Mouse (Mus musculus) gastrocnemius, postnatal 4 days (tissue): ENCODE measurements around the gene Cacna1f. TPM values are rescaled to one million over a fixed set of nuclear protein-coding genes. Genes with fewer than 3 reads are reported as not detected.
A peak's percentile ranks its signal among the peaks of the same experiment; 100 is the strongest.

Source experiments
- DNase-seq, 2 experiments: peaks; one replicate each; pipeline ENCODE4 v3.0.0; 2021 to 2022; ENCODE audit warnings: low spot score in 2 of 2, mixed read lengths in 2 of 2
- total RNA-seq, 2 experiments: library from RNA; stranded (reverse); gene quantifications; 2 replicates each; pipeline ENCODE4 v1.2.3; 2021

Gene Cacna1f
- total RNA-seq, 2 experiments from 2014 or later = not detected

GRCm38 (mm10) chrX:7673578-7674281, 66.8 kb downstream of the Cacna1f start:
- no peak for DNase-seq

GRCm38 (mm10) chrX:7674284-7675000, 67.6 kb downstream of the Cacna1f start:
- DNase-seq = no peak

GRCm38 (mm10) chrX:7675001-7675380, 68.1 kb downstream of the Cacna1f start:
- no peak for DNase-seq

GRCm38 (mm10) chrX:7678986-7679385, 72.1 kb downstream of the Cacna1f start:
- no peak for DNase-seq

DNA sequence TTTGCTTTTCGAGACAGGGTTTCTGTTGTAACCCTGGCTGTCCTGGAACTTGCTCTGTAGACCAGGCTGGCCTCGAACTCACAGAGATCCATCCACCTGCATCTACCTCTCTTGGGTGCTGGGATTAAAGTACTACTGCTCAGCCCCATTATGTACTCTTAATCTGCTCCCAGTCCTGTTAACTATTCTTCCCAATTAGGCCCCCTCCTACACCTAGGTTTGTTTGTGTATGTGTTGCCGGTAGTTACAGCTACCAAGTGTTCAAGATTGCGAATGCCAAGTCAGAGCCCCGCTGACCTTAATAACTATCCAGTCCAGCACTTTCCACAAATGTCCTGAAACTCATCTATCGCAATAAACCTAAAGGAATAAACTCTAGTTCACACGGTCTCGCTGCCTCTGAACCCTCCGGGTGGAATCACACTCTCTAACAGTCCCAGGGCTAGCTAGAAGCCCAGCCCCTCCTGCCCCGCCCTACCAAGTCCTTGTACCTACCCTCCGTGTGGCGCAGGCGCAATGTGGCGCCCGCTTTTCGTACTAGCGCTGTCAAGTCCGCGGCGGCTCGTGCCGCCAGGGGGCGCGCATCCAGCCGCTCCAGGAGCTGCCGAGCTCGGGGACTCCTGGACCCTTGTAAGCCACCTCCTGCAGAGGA, 72.6 kb downstream of the Cacna1f start:
- DNase-seq = peak; percentile 76 to 87

- no peak for DNase-seq
These were observed 73.2 kb downstream of the Cacna1f start for GRCm38 (mm10) chrX:7680057-7680412.

GRCm38 (mm10) chrX:7680864-7681263, 74.0 kb downstream of the Cacna1f start, which contains the start of gene Magix:
TSS of gene Magix (minus strand) at chrX:7681251.
- no peak for DNase-seq

Other genes starting within 250 kb of the Cacna1f start
- gene Usp27x, start 231.3 kb upstream of the Cacna1f start, total RNA-seq = 1 to 10 TPM; 1.5 to 1.6 TPM
- gene Foxp3, start 33.4 kb upstream of the Cacna1f start, total RNA-seq = under 1 TPM in 1 of 2 experiments, not detected in 1; 0.15 TPM
- 1 to 10 TPM; 2.6 to 3.4 TPM for gene Ppp1r3f, start 32.8 kb upstream of the Cacna1f start, total RNA-seq
- 10 to 100 TPM; 13.8 to 15.0 TPM for gene Ccdc22, start 1.6 kb upstream of the Cacna1f start, total RNA-seq
- under 1 TPM; 0.83 to 0.98 TPM for gene Syp, start 31.4 kb downstream of the Cacna1f start, total RNA-seq
- 1 to 10 TPM; 8.9 to 9.5 TPM for gene Prickle3, start 50.2 kb downstream of the Cacna1f start, total RNA-seq
- 100 to 1,000 TPM in 1 of 2 experiments, 10 to 100 TPM in 1; 82.9 to 104 TPM for gene Plp2, start 64.3 kb downstream of the Cacna1f start, total RNA-seq
- 1 to 10 TPM; 1.3 to 1.8 TPM for gene Magix, start 74.2 kb downstream of the Cacna1f start, total RNA-seq
- gene Gpkow, start 90.0 kb downstream of the Cacna1f start, total RNA-seq = 10 to 100 TPM; 22.6 to 26.6 TPM
- gene Wdr45, start 107.2 kb downstream of the Cacna1f start, total RNA-seq = 10 to 100 TPM; 25.6 to 30.7 TPM
- not detected for gene Gm45208, start 115.2 kb downstream of the Cacna1f start, total RNA-seq
- gene Praf2, start 121.4 kb downstream of the Cacna1f start, total RNA-seq = 10 to 100 TPM; 18.5 to 18.7 TPM
- 1 to 10 TPM; 2.7 to 4.0 TPM for gene Ccdc120, start 143.8 kb downstream of the Cacna1f start, total RNA-seq
- 10 to 100 TPM; 16.9 to 19.4 TPM for gene Tfe3, start 155.5 kb downstream of the Cacna1f start, total RNA-seq
- gene Gripap1, start 182.7 kb downstream of the Cacna1f start, total RNA-seq = 10 to 100 TPM; 24.7 to 34.9 TPM
- gene Kcnd1, start 215.2 kb downstream of the Cacna1f start, total RNA-seq = 1 to 10 TPM; 1.3 to 1.5 TPM
- 10 to 100 TPM; 36.5 to 37.6 TPM for gene Otud5, start 234.3 kb downstream of the Cacna1f start, total RNA-seq